Mouse (Mus musculus) forebrain, embryonic 10.5 days (tissue): ENCODE measurements around the gene Slc12a3. TPM values are rescaled to one million over a fixed set of nuclear protein-coding genes. Genes with fewer than 3 reads are reported as not detected.

Source experiments
- DNase-seq: peaks from one replicate; pipeline ENCODE4 v3.0.0-alpha.2; 2017; ENCODE audit warnings: low spot score; ENCODE audit errors: extremely low spot score
- H3K27ac ChIP-seq: fragments of 300-500 bp; sonication (generic); 2 replicates; pipeline ENCODE4 v1.5.1; 2016; ENCODE audit warnings: mild to moderate bottlenecking
- H3K27me3 ChIP-seq: fragments of 300-500 bp; sonication (generic); 2 replicates; pipeline ENCODE4 v1.6.1; 2016; ENCODE audit warnings: mild to moderate bottlenecking; ENCODE audit not compliant: poor library complexity, severe bottlenecking
- H3K36me3 ChIP-seq: fragments of 300-500 bp; sonication (generic); replicated peaks from 2 replicates; pipeline ENCODE4 v1.6.1; 2016; ENCODE audit warnings: mild to moderate bottlenecking, moderate library complexity
- H3K4me1 ChIP-seq: fragments of 300-500 bp; sonication (generic); 2 replicates; pipeline ENCODE4 v1.6.1; 2016
- H3K4me3 ChIP-seq: fragments of 300-500 bp; sonication (generic); 2 replicates; pipeline ENCODE4 v1.5.1; 2016; ENCODE audit warnings: mild to moderate bottlenecking, moderate library complexity
- H3K9me3 ChIP-seq: fragments of 300-500 bp; sonication (generic); 2 replicates; pipeline ENCODE4 v1.6.1; 2016; ENCODE audit warnings: mild to moderate bottlenecking, moderate library complexity
- WGBS: fragments of 180-500 bp; shearing (Covaris S2); methylation state at CpG from one replicate; pipeline ENCODE4 v1.1.7; 2016; 5-methylcytosine and 5-hydroxymethylcytosine counted together
- polyA plus RNA-seq: library from polyadenylated mRNA; unstranded; fragments of >200 nt; fragmentation: Nextera tagmentation; extraction: Ambion mirVana; gene quantifications from 2 replicates; pipeline ENCODE4 v1.2.1, GENCODE M21; 2016

Slc12a3 gene
- polyA plus RNA-seq, 1 experiment from 2014 or later, result not detected

DNA sequence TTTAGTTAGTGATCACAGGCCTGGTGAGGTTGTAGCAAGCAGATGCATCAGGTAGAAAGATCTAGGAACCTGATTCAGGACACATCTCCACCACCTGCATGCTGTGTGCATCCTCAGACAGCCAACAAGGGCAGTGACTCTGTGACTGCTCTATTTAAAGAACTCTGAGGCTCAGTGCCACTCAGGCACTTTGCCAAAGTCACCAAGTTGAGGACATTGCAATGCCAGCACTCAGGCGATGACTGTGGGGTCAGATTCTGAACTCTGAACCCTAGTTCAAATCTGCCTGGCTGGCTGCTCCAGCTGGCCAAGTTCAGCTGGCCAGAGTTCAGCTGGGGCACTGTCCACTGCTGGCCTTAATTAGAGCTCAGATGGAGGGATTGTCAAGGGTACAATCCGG lies 34.9 kb downstream of the Slc12a3 start:
- H3K27me3 ChIP-seq, result no peaks in the 10 kb centered on the region
- H3K27ac ChIP-seq, result no peak overlapping the region
- no peaks in the 10 kb centered on the region for H3K9me3 ChIP-seq
- H3K4me3 ChIP-seq, result no peak overlapping the region
- DNase-seq, result no peak
- no peaks in the 10 kb centered on the region for H3K36me3 ChIP-seq
- H3K4me1 ChIP-seq, result 0 out of 2 replicates have a peak, but pooled peaks cover 3% of the 10 kb centered on the region
- 80% methylated on average over 2 of the region's 2 CpGs for WGBS

DNA sequence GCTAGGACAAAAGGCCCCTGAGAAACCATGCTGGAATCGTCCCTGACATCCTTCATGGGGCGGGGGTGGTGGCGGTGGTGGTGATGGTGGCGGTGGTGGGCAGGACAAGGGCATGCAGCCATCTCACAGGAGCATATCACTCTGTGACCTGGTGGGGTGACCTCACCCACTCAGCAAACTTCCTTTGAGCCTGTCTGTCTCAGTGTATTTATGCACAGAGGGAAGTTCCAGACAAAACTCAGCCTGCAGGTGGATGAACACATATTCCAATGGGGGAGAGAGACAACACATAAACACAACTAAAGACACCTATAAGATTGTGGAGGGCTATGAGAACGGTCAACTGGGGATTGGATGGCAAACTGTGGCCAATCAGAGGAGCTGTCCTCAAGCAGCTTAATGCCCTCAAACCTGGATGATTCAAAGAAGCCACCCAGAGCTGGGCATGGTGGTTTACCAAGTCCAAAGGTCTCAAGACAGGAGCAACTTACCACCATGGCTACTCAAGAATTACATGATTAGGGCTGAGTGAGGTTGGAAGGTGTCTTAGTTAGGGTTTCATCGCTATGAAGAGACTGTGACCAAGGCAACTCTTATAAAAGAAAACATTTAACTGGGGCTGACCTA lies 35.8 kb downstream of the Slc12a3 start:
- no peaks in the 10 kb centered on the region for H3K9me3 ChIP-seq
- H3K4me3 ChIP-seq, result no peak overlapping the region
- no peaks in the 10 kb centered on the region for H3K36me3 ChIP-seq
- 0 out of 2 replicates have a peak, but pooled peaks cover 3% of the 10 kb centered on the region for H3K4me1 ChIP-seq
- no peaks in the 10 kb centered on the region for H3K27me3 ChIP-seq
- no peak overlapping the region for H3K27ac ChIP-seq
- 88% methylated on average over 6 of the region's 6 CpGs for WGBS
- no peak for DNase-seq

DNA sequence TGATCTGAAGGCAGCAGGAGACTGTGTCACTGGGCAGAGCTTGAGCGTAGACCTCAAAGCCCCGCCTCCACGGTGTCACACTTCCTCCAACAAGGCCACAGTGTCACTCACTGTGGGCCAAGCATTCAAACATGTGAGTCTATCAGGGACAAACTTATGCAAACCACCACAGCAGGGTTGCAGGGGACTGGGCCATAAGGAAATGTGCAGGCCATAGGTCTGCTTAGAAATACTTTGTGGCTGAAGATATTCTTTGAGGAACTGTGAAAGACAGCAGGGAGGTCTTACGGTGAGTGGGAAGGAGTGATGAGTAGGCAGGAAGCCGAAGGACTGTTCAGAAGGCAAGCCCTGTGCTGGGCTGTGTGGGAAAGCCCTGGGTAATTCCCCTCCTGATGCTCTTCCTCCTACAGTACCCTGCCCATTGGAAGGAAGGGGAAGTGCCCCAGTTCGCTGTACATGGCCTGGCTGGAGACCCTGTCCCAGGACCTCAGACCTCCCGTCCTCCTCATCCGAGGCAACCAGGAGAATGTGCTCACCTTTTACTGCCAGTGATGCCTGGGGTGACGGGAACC lies 36.5 kb downstream of the Slc12a3 start:
- 83% methylated on average over 9 of the region's 9 CpGs for WGBS
- Histone ChIP-seq H3K36me3 (no peaks in the 10 kb centered on the region), H3K27me3 (no peaks in the 10 kb centered on the region), H3K4me3 (no peak overlapping the region), H3K9me3 (no peaks in the 10 kb centered on the region), H3K4me1 (0 out of 2 replicates have a peak, but pooled peaks cover 3% of the 10 kb centered on the region), H3K27ac (no peak overlapping the region)
- no peak for DNase-seq

DNA sequence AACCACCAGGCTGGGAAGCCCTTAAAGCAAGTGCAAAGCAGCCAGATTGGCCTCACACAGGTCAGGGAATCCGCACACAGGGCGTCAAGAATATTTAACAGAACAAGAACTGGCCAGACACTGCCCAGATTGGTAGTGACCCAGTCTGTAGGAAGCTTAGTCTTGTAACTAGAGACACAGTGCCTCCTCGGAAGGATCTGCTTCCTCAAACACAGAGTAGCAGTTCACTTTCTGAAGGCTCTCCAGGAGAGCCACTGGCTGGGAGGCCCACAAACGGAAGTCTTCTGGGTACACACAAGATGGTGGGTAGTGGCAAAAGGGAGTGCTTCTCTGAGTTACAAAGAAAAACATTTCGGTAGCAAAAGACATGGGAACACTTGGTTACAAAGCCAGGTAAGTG lies 41.8 kb downstream of the Slc12a3 start:
- no peak for DNase-seq

GRCm38 (mm10) chr8:94372955-94373599 lies 44.1 kb downstream of the Slc12a3 start:
- H3K9me3 ChIP-seq, result no peaks in the 10 kb centered on the region
- DNase-seq, result no peak
- H3K27me3 ChIP-seq, result no peaks in the 10 kb centered on the region
- H3K36me3 ChIP-seq, result no peaks in the 10 kb centered on the region
- WGBS, result 88% methylated on average over 6 of the region's 6 CpGs
- no peaks in the 10 kb centered on the region for H3K4me1 ChIP-seq
- no peak overlapping the region for H3K27ac ChIP-seq
- no peak overlapping the region for H3K4me3 ChIP-seq

More for the DNA sequence above, 41.8 kb downstream of the Slc12a3 start:
- H3K4me1 ChIP-seq, result no peaks in the 10 kb centered on the region
- H3K27ac ChIP-seq, result no peak overlapping the region
- H3K4me3 ChIP-seq, result no peak overlapping the region
- 82% methylated on average over 5 of the region's 5 CpGs for WGBS
- no peaks in the 10 kb centered on the region for H3K9me3 ChIP-seq
- H3K27me3 ChIP-seq, result no peaks in the 10 kb centered on the region
- H3K36me3 ChIP-seq, result no peaks in the 10 kb centered on the region

GRCm38 (mm10) chr8:94375551-94375991 lies 46.6 kb downstream of the Slc12a3 start:
- no peaks in the 10 kb centered on the region for H3K4me1 ChIP-seq
- H3K27me3 ChIP-seq, result no peaks in the 10 kb centered on the region
- WGBS, result 79% methylated on average over 3 of the region's 3 CpGs
- no peaks in the 10 kb centered on the region for H3K9me3 ChIP-seq
- H3K4me3 ChIP-seq, result no peak overlapping the region
- H3K36me3 ChIP-seq, result no peaks in the 10 kb centered on the region
- no peak for DNase-seq
- H3K27ac ChIP-seq, result no peak overlapping the region

DNA sequence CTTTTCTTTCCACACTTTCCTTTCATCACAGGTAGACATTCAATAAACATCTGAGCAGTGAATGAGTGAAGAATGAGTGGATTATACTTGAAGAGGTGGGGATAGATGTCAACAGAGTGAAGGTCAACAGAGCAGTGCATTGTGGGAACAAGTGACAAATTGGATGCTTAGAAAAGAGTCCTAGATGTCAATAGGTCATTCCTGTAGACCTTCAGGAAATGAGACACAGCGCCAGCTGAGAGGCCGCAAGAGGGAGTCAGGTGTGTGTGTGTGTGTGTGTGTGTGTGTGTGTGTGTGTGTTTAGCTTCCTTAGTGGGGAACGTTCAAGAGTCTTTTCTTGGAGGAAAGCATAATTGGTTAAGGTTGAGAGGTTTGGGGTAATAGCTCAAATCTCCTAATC lies 47.2 kb downstream of the Slc12a3 start:
- Histone ChIP-seq H3K27me3 (no peaks in the 10 kb centered on the region), H3K4me3 (no peak overlapping the region), H3K36me3 (no peaks in the 10 kb centered on the region), H3K4me1 (no peaks in the 10 kb centered on the region), H3K9me3 (no peaks in the 10 kb centered on the region), H3K27ac (no peak overlapping the region)
- no peak for DNase-seq
- WGBS, result 82% methylated on average over 3 of the region's 3 CpGs

GRCm38 (mm10) chr8:94376580-94376979 lies 47.6 kb downstream of the Slc12a3 start:
- no peaks in the 10 kb centered on the region for H3K36me3 ChIP-seq

DNA sequence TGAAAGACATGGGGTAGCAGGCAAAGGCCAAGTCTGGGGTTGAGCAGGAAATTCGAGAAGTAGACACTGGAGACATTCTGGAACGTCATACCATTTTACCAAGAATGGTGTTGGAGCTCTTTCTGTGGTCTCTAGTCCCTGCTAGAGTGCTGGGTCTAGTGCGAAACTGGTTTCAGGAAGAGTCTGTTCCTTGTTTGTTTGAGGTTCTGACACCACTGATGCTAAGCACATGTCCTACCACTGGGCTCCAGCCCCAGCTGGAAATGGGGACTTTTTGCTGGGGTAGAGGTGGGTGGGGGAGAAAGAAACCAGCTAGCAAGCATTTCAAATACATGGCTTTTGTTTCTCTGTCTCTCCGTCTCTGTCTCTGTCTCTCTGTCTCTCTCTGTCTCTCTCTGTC lies 48.0 kb downstream of the Slc12a3 start:
- no peaks in the 10 kb centered on the region for H3K4me1 ChIP-seq
- no peaks in the 10 kb centered on the region for H3K36me3 ChIP-seq
- no peaks in the 10 kb centered on the region for H3K27me3 ChIP-seq
- no peaks in the 10 kb centered on the region for H3K9me3 ChIP-seq
- H3K4me3 ChIP-seq, result no peak overlapping the region
- WGBS, result 83% methylated on average over 4 of the region's 4 CpGs
- DNase-seq, result no peak
- H3K27ac ChIP-seq, result no peak overlapping the region

More at GRCm38 (mm10) chr8:94376580-94376979, 47.6 kb downstream of the Slc12a3 start:
- Histone ChIP-seq H3K27me3 (no peaks in the 10 kb centered on the region), H3K4me3 (no peak overlapping the region), H3K27ac (no peak overlapping the region), H3K9me3 (no peaks in the 10 kb centered on the region), H3K4me1 (no peaks in the 10 kb centered on the region)
- no peak for DNase-seq
- 94% methylated on average over 2 of the region's 2 CpGs for WGBS

GRCm38 (mm10) chr8:94377714-94378205 lies 48.8 kb downstream of the Slc12a3 start:
- Histone ChIP-seq H3K9me3 (no peaks in the 10 kb centered on the region), H3K4me1 (no peaks in the 10 kb centered on the region), H3K27me3 (no peaks in the 10 kb centered on the region), H3K4me3 (no peak overlapping the region), H3K36me3 (no peaks in the 10 kb centered on the region), H3K27ac (no peak overlapping the region)
- DNase-seq, result no peak
- 84% methylated on average over 11 of the region's 11 CpGs for WGBS

- Histone ChIP-seq H3K4me3 (no peak overlapping the region), H3K27ac (no peak overlapping the region), H3K36me3 (no peaks in the 10 kb centered on the region), H3K4me1 (no peaks in the 10 kb centered on the region), H3K9me3 (no peaks in the 10 kb centered on the region), H3K27me3 (no peaks in the 10 kb centered on the region)
- no peak for DNase-seq
- 92% methylated on average over 15 of the region's 15 CpGs for WGBS
These were observed 49.9 kb downstream of the Slc12a3 start for GRCm38 (mm10) chr8:94378763-94379415.

GRCm38 (mm10) chr8:94379686-94380085 lies 50.7 kb downstream of the Slc12a3 start:
- Histone ChIP-seq H3K9me3 (no peaks in the 10 kb centered on the region), H3K4me1 (no peaks in the 10 kb centered on the region), H3K36me3 (no peaks in the 10 kb centered on the region), H3K27me3 (no peaks in the 10 kb centered on the region), H3K4me3 (no peak overlapping the region), H3K27ac (no peak overlapping the region)
- DNase-seq, result no peak
- WGBS, result 87% methylated on average over 9 of the region's 9 CpGs
